Mouse (Mus musculus) lung, postnatal 10 days (tissue): Measurements from ENCODE around the gene Carnmt1.

ENCODE experiments used
- DNase-seq: peaks from one replicate; pipeline ENCODE4 v3.0.0; 2021

Gene Carnmt1

GRCm38 (mm10) chr19:18720337-18720736 is 49.8 kb downstream of the Carnmt1 start:
- no peak for DNase-seq

GRCm38 (mm10) chr19:18725186-18725585 is 54.6 kb downstream of the Carnmt1 start:
- no peak for DNase-seq

GRCm38 (mm10) chr19:18730255-18730654 is 59.7 kb downstream of the Carnmt1 start:
- DNase-seq = no peak

- no peak for DNase-seq
Observed at GRCm38 (mm10) chr19:18731077-18731476, 60.5 kb downstream of the Carnmt1 start.

GRCm38 (mm10) chr19:18735901-18736300 is 65.3 kb downstream of the Carnmt1 start:
- DNase-seq = no peak

GRCm38 (mm10) chr19:18739146-18739545 is 68.6 kb downstream of the Carnmt1 start:
- no peak for DNase-seq

- peak; percentile 41 for DNase-seq
Observed at GRCm38 (mm10) chr19:18743946-18744345, 73.4 kb downstream of the Carnmt1 start.

- DNase-seq = no peak
Observed at GRCm38 (mm10) chr19:18746576-18747340, 76.2 kb downstream of the Carnmt1 start.

- no peak for DNase-seq
Observed at GRCm38 (mm10) chr19:18747379-18747778, 76.8 kb downstream of the Carnmt1 start.

GRCm38 (mm10) chr19:18749598-18750339 is 79.2 kb downstream of the Carnmt1 start, which contains the start of gene Trpm6:
Trpm6 (plus strand) TSS chr19:18749983.
- DNase-seq = peak; percentile 44
